Mouse (Mus musculus) gastrocnemius, adult 18-20 months (tissue): ENCODE measurements around the gene Aatf. TPM values are rescaled to one million over a fixed set of nuclear protein-coding genes. Genes with fewer than 3 reads are reported as not detected.

Source experiments
- DNase-seq: peaks from one replicate; pipeline ENCODE4 v3.0.0; 2021; ENCODE audit warnings: low spot score
- total RNA-seq, 2 experiments: library from RNA; stranded (reverse); gene quantifications; 2 replicates each; pipeline ENCODE4 v1.2.3; 2021

Aatf gene
- total RNA-seq, 2 experiments from 2014 or later = 12.1 to 13.4 TPM

GRCm38 (mm10) chr11:84376510-84377365 lies 136.6 kb downstream of the Aatf start:
- no peak for DNase-seq

DNA sequence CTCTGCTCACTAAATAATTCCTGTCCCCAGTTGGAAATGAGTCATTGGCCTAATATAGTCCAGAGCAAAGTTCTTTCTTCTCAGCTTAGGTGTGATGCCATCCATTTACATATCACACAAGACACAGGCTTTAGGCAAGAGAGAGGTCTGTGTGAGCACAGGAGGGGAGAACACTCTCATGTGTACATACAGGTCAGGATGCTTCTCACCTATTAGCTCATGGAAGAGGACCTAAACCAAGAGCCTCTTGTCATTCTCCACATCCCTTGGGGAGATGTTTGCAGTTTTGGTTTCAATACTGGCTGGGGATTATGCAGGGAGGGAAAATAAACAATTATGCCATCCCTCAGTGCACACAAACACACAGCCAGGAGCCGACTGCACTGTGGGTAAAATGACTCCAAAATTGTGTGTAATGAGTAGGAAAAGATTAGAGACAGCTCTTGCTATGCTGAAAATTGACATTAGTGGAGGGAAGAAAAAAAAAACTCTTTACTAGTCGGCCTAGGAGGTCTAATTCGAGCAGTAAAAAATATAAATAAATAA lies 137.3 kb downstream of the Aatf start:
- no peak for DNase-seq

GRCm38 (mm10) chr11:84373122-84373521 lies 140.2 kb downstream of the Aatf start:
- no peak for DNase-seq

Other genes with a start within 250 kb of the Aatf start
- not detected for gene Lhx1, start 12.0 kb upstream of the Aatf start, total RNA-seq